Mouse (Mus musculus): Measurements from ENCODE around the gene Scfd2.

The Scfd2 gene

DNA sequence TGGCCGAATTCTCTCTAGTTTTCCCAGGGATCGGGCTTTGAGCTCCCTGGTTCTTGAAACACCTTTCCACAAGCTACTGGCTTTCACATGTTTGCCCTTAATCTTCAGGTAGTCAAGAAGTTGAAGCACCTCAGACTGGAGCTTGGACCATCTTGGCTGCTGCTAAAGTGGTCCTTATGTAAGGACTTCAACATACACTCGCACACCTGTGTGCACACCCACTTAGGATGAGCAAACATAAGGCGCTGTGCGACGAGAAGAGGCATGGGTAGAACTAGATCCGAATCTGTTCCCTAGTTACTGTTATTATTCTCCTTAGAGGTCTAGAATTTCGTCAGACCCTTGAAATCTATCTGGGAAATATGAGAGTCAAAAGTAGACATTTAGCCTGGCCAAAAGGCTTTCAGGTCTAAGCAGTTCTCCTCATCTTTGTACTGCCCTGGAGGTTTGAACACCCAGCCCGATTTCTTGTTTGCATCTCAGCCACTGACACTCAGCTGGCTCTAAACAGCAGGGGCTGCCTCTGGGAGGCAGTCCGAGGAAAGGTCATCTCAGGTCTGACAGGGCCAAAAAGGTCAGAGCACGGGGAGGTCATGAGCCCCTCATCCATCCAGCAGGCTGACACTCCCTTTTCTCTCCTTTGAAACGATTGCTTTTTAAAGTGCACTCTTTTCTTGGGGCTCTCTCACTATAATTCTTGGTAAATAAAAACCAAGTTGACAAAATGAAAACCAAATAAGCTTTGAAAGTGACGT, 290.5 kb downstream of the Scfd2 start:
- DNase-seq (ENCODE audit: low spot score in 2 of 2), result no peak

- DNase-seq (ENCODE audit: low spot score in 2 of 2), result no peak
Measured at GRCm38 (mm10) chr5:74240298-74240697, 291.3 kb downstream of the Scfd2 start.

GRCm38 (mm10) chr5:74239369-74239768, 292.2 kb downstream of the Scfd2 start:
- DNase-seq (ENCODE audit: low spot score in 2 of 2), result no peak

DNA sequence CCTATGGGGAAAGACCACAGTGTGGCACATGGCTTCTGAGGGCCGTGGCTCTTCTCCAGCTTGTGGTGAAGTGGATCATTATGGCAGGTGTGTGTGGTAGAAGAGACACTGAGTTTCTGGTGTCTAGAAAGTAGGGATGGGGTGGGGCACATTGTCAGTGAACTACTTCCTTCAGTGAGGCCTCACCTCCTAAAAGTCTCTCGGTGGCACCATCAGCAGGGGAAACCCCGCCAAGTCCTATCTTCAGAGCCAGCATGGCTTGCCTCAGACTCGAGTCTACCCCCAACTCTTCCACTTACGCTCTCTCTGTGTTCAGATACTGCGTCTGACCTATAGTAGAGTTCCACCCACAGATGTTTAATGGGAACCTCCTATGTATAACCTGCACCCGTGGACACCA, 297.8 kb downstream of the Scfd2 start:
- no peak for DNase-seq (ENCODE audit: low spot score in 2 of 2)

GRCm38 (mm10) chr5:74230525-74230924, 301.0 kb downstream of the Scfd2 start:
- no peak for DNase-seq (ENCODE audit: low spot score in 2 of 2)

DNA sequence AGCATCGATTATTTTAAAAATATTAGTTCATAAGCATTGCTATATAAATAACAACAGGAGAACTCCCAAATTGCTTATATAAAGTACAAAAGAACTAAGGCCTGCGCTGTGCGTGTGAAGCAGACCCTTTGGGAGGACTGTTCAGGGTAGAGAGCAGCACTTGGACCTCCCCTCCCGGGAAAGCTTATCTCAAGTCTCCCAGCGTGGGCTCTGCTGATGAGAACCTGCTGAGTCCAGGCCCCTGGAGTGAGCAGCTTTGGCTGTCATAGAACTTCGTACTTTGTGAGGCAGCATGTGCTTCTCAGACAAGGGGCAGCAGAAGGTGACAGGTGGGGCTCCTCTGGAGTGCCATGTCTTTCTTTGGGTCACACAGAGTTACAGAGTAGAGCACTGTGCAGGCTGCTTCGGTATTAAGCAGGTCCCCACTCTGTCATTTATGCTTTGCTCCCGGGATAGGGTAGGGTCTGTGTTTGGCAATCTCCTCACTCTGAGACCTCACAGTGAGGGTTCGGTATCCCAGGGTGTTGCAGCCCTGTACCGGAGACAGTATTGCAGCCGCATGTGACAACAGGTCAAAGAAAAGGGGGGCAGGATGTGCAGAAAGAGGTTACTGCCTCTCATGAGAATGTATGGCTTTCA, 301.7 kb downstream of the Scfd2 start:
- DNase-seq (ENCODE audit: low spot score in 2 of 2), result no peak

GRCm38 (mm10) chr5:74228938-74229337, 302.6 kb downstream of the Scfd2 start:
- DNase-seq (ENCODE audit: low spot score in 2 of 2), result no peak

DNA sequence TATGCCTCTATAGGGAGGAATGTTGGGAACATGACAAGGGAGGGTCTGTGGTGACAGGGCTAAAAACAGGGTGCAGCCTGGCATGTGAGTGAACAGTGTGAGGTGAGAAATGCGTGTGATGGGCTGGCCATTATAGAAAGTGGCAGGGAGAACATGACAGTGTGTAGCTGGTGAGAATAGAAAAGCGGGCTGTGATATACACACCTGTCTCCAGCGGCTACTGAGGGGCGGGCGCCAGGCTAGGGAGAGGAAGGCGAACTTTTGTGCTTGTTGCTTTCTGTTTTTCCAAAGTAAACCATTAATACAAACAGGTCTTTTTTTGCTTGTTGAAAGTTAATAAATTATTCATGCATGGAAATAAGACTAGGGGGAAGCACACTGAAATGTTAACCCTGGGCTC, 304.2 kb downstream of the Scfd2 start:
- no peak for DNase-seq (ENCODE audit: low spot score in 2 of 2)

DNA sequence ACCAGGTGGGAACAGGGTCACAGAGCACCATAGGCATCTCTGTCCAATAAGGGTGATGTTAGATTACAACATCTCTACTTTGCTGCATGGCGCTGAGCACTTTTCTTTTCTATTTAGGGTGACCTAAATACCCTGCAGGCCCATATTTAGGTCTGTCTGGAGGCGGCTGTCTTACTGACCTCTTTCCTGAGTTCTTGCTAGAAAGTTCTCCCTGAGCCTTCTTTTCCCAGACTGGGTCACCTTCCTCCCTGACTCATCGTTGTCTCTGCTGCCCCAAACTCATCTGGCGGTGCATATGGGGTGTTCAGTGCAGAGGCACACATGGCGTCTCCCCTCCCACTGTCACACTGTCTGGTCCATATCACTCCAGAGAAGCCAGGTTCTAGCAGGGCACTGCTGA, 305.4 kb downstream of the Scfd2 start:
- no peak for DNase-seq (ENCODE audit: low spot score in 2 of 2)

DNA sequence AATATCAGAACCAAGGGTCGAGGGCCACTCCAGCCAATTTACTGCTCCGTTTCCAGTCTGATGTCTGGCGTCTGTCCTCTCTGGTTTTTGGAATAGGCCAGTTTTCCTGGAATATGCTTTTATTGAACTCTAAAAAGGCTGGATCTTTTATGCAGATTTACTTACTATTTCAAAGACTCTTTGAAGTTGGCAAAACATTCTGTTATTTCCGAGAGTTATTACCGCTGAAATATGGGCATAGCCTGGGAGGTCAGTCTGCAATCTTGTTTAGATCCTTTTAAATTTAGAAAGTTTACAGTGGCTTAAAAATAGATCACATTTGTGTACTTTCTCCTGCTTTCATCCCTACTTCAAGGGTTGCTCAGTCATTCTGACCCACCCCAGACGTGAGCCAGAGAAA, 307.1 kb downstream of the Scfd2 start:
- no peak for DNase-seq (ENCODE audit: low spot score in 2 of 2)

GRCm38 (mm10) chr5:74222626-74223025, 308.9 kb downstream of the Scfd2 start:
- DNase-seq (ENCODE audit: low spot score in 2 of 2), result no peak

DNA sequence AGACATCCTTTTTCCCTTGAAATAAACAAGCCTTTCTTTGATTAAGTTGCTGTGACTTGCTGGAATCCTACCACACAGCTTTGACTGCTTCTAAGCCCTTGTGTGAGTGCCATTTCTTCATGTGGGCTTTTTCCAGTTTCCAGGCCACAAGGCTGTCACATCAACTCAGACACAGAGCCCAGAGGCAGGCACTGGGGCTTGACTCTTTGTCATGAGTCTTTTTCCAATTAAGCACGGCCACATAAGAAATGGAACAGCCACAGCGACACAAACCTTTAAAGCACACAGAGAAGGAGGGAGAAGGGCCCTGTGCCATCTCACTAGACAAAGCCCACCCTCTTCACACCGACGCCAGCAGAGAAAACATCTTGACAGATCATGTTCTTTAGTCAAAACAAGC, 313.0 kb downstream of the Scfd2 start:
- DNase-seq (ENCODE audit: low spot score in 2 of 2), result no peak

DNA sequence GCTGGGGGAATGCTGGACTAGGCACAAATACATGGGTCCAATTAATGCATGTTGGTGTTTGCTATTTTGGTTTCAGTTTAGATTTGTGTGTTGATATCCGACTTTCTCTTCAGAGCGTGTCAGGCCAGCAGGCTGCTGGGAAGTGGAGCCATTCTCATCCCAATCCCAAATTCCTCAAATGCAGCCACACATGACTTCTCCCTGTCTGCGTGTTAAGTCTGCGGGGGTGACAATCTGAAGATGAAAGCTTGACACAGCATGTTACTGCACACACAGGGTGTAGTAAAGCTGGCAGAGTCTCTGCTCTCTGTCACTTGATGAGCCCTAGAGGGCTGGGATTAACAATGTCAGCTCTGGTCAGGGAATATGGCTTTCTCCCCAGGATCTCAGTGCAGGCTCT, 316.4 kb downstream of the Scfd2 start:
- no peak for DNase-seq (ENCODE audit: low spot score in 2 of 2)

DNA sequence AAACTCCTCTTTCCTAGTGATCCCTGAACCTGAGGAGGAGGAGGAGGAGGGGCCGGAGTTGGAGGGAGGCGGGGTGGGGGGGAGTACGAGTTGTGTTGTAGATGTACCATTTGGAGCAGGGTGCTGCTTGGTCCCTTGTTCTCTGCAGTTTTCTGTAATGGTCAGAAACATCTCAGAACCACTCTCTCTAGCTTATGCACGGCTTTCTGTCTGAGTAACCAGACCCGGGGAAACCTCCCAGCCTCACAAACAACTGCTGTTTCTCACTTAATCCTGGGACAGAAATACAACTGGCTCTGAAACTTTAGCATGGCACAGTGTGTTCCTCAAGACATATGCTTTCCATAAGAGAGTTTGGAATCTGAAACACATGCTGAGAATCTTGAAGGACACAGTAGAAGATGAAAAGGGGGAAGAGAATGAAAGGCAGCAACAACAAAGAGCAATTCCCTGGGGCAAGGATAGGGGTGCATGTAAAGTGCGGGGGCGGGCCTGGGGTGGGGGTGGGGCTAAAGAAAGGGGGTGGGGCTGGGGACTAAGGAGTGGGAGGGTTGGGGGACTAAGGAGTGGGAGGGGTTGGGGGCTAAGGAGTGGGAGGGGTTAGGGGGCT, 317.0 kb downstream of the Scfd2 start:
- no peak for DNase-seq (ENCODE audit: low spot score in 2 of 2)

DNA sequence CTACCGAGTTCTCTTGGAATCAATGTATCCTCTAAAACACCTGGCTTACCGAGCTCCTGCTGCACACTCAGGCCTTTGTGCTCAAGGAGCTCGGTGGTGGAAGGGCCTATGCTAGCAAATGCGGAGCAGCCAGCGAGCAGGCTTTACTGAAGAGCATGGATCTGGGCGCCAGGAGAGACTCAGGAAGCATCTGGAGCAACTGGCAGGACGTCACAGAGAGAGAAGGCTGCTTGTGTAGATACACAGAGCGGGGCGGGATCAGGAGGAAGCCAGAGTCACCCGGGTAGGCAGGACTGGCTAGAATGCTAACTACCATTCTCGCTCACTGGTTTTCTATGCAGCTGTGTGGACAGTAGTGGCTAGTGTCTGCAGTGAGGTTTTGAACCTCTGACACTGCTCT, 320.2 kb downstream of the Scfd2 start:
- no peak for DNase-seq (ENCODE audit: low spot score in 2 of 2)

- no peak for DNase-seq (ENCODE audit: low spot score in 2 of 2)
Measured at GRCm38 (mm10) chr5:74209640-74210039, 321.9 kb downstream of the Scfd2 start.

DNA sequence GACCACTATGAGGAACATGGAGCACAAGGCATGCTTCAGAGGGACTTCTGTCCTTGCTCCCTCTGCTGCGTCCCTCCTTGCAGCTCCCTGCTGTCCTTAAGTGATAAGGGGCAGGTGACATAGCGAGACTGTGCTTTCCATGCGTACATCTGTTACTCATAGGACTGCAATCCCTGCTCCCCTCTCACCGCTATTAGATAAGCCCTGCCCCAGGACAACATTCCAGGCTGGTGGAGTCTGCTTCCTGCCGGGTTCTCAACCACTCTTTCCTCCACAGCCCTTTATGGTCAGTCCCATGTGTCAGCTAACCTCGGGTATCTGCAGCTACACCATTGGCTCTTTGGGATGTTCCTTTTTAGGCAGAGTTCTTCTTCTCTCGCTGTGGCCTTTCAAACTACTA, 323.1 kb downstream of the Scfd2 start:
- DNase-seq (ENCODE audit: low spot score in 2 of 2), result no peak

DNA sequence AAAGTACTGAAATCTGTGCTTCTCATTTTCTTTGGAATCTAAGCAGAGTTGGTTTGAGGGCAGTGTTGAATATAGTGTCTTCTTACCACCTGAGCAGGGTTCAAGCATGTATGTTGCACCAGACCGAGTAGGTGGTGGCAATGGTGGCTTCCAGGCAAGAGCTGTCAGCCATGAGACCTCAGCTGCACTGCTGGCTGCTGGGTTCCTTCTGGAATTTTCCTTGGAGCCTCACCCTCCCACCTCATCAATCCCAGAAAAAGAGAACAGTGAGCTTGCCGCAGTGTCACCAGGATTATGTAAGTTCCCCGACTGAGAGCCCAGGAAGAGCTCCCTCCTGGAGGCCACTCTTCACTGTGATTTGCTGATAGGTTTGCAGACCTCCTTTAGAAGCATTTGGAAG, 324.4 kb downstream of the Scfd2 start:
- no peak for DNase-seq (ENCODE audit: low spot score in 2 of 2)

DNA sequence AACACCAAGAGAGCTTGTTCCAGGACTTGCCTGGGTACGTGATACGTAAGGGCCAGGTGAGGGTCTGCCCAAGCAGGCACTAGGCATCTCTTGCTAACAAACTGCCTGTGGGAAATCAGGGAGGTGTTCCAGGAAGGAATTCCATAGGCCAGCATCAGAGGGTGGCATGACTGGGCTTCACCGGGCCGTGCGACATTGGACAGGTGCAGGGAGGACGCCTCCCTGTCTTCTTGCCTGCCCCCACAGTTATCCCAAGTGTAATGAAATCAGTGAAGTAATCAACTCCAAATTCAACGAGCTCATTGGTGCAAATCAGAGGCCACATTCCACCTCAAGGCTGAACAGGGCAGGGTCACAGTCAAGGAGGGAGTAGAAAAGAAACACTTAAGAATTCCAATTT, 324.9 kb downstream of the Scfd2 start:
- no peak for DNase-seq (ENCODE audit: low spot score in 2 of 2)

- no peak for DNase-seq (ENCODE audit: low spot score in 2 of 2)
Measured at GRCm38 (mm10) chr5:74206038-74206437, 325.5 kb downstream of the Scfd2 start.

- no peak for DNase-seq (ENCODE audit: low spot score in 2 of 2)
Measured at GRCm38 (mm10) chr5:74205509-74205908, 326.1 kb downstream of the Scfd2 start.

GRCm38 (mm10) chr5:74204465-74204864, 327.1 kb downstream of the Scfd2 start:
- no peak for DNase-seq (ENCODE audit: low spot score in 2 of 2)

- no peak for DNase-seq (ENCODE audit: low spot score in 2 of 2)
Measured at GRCm38 (mm10) chr5:74202515-74202914, 329.0 kb downstream of the Scfd2 start.

Measured in thymus, postnatal 10 days (tissue).